Mouse (Mus musculus) small intestine, adult 2 months (tissue): Measurements from ENCODE around the gene Csnk1g2. TPM values are rescaled to one million over a fixed set of nuclear protein-coding genes. Genes with fewer than 3 reads are reported as not detected.

Experiments used
- H3K27ac ChIP-seq: fragments of 200-500 bp; 2 replicates; pipeline ENCODE4 v1.5.1; 2012; ENCODE audit warnings: low read depth, low read length, control low read depth, inconsistent platforms; ENCODE audit not compliant: insufficient read depth
- H3K27me3 ChIP-seq: fragments of 200-500 bp; 2 replicates; pipeline ENCODE4 v1.6.1; 2012; ENCODE audit warnings: mild to moderate bottlenecking, moderate library complexity, low read length, inconsistent platforms; ENCODE audit not compliant: control insufficient read depth, insufficient read depth
- H3K36me3 ChIP-seq: fragments of 200-500 bp; 2 replicates; pipeline ENCODE4 v1.6.1; 2012; ENCODE audit warnings: mild to moderate bottlenecking, low read length, control low read depth, inconsistent platforms; ENCODE audit not compliant: control insufficient read depth, insufficient read depth
- H3K4me1 ChIP-seq: fragments of 200-500 bp; 2 replicates; pipeline ENCODE4 v1.6.1; 2012; ENCODE audit warnings: low read length, inconsistent platforms, mixed read lengths; ENCODE audit not compliant: control insufficient read depth, insufficient read depth, insufficient read length
- H3K4me3 ChIP-seq: fragments of 200-500 bp; 2 replicates; pipeline ENCODE4 v1.5.1; 2012; ENCODE audit warnings: low read depth, mild to moderate bottlenecking, control low read depth, inconsistent platforms, low read length, moderate library complexity
- CTCF ChIP-seq: fragments of 200-500 bp; IDR thresholded peaks from 2 replicates; pipeline ENCODE4 v1.5.1; 2012; ENCODE audit warnings: low read depth, mild to moderate bottlenecking, control low read depth, inconsistent platforms, low read length, moderate library complexity, mixed read lengths; ENCODE audit not compliant: insufficient replicate concordance, insufficient read length; ENCODE audit errors: extremely low read depth
- POLR2A ChIP-seq: fragments of 200-500 bp; IDR thresholded peaks from 2 replicates; pipeline ENCODE4 v1.6.1; 2012; ENCODE audit warnings: low read depth, mild to moderate bottlenecking, control low read depth, inconsistent platforms, low read length, moderate library complexity
- WGBS: fragments of 180-500 bp; shearing (Covaris S2); methylation state at CpG from one replicate; pipeline ENCODE4 v1.1.7; 2018; 5-methylcytosine and 5-hydroxymethylcytosine counted together
- polyA plus RNA-seq: library from polyadenylated mRNA; depleted of rRNA; stranded (reverse); fragments of >200 nt; gene quantifications from 2 replicates; pipeline ENCODE4 v1.2.3, GENCODE M21; 2012

Csnk1g2 gene
- polyA plus RNA-seq, 1 experiment = 266 TPM

DNA sequence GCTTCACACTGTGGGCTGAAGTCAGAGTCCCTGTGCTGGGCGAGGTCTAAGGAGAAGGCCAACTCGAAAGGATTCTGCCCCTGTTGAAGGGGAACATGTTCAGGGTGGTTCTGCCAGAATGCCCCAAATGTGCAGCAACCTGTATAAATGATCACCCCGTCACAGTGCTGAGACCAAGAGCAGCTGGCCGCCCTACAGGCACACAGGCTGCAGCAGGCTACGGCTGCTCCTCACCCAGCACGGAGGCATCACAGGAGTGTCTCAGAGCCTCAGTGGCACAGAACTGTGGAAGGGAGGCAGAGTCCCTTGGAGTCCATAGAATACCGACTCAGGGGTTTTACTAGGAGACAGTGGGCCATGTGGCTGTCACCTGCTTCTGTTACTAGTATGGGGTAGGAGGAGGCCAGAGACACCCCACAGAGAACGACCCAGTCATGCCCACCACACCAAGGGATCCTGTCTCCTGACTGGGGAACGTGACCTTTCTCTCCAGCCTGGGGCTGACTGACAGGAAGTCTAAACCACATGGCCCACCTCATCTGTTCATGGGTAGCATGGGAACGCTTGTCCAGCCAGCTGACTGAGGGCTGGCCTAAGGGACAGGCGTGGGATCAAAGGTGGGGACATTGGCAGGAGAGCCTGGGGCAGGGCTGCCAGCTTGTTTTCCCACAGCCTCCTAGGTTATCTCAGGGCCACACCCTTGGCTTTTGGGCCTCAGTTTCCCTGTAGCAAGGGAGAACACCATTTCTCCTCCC is 49.5 kb downstream of the Csnk1g2 start:
- Histone ChIP-seq H3K27ac (no peak overlapping the region), H3K36me3 (peaks cover 46% of the 10 kb centered on the region), H3K4me1 (peaks cover 50% of the 10 kb centered on the region)

DNA sequence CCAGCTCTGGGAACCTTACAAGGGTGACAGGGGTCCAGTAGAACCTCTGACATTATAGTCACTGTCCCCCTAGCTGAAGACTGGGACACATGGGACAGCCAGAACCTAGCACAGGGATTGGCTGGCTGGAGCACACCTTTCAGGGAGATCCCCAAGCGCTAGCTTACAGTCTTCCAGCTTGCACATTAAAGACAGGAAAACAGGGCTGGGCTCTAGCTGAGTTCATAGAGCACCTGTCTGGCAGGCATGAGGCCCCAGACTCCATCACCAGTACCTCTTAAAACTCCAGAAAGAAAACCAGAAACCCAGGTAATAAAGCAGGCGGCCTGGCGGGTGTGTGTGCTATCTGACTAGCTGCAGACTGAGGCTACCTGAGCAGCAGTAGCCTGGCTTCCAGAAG is 51.1 kb downstream of the Csnk1g2 start:
- Histone ChIP-seq H3K4me3 (peak overlapping the region; percentile 85), H3K4me1 (peaks cover 62% of the 10 kb centered on the region), H3K36me3 (peaks cover 32% of the 10 kb centered on the region), H3K27ac (no peak overlapping the region), H3K27me3 (no peaks in the 10 kb centered on the region)
- no peak for TF ChIP-seq CTCF
- no peak for TF ChIP-seq POLR2A
- WGBS = 43% methylated on average over 3 of the region's 3 CpGs

More for the DNA sequence above, 49.5 kb downstream of the Csnk1g2 start:
- WGBS = 77% methylated on average over 11 of the region's 11 CpGs
- no peak for TF ChIP-seq CTCF
- no peak for TF ChIP-seq POLR2A
- Histone ChIP-seq H3K27me3 (no peaks in the 10 kb centered on the region), H3K4me3 (no peak overlapping the region)

DNA sequence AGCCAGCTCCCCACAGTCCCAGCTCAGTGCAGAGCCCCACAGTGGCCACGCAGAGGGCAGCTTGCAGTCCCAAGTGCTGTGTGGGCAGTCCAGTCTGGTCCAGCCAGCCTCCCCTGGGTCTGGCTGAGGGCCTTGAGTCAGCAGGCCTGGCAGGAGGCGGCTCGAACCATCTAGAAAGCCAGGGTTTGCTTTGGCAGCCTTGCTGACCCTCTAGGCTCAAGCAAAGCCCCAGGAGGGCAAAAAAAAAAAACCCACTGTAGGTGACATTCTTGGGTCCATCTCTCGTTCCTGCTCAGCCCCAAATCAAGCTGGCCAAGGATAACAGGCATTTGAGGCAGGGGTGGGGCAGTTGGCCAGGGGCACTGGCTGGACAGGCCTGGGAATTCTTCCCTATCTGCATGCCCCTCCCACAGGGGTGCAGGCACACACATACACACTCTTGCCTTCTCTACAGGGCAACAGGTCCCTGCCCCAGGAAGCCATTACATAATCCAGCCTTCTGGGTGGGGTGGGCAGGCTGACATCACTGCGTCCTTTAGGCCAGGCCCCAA is 51.6 kb downstream of the Csnk1g2 start:
- Histone ChIP-seq H3K36me3 (peaks cover 26% of the 10 kb centered on the region), H3K4me3 (peak overlapping the region; percentile 85), H3K27me3 (no peaks in the 10 kb centered on the region), H3K27ac (peak overlapping the region; percentile 36), H3K4me1 (peaks cover 61% of the 10 kb centered on the region)
- no peak for TF ChIP-seq POLR2A
- 9% methylated on average over 5 of the region's 5 CpGs for WGBS

DNA sequence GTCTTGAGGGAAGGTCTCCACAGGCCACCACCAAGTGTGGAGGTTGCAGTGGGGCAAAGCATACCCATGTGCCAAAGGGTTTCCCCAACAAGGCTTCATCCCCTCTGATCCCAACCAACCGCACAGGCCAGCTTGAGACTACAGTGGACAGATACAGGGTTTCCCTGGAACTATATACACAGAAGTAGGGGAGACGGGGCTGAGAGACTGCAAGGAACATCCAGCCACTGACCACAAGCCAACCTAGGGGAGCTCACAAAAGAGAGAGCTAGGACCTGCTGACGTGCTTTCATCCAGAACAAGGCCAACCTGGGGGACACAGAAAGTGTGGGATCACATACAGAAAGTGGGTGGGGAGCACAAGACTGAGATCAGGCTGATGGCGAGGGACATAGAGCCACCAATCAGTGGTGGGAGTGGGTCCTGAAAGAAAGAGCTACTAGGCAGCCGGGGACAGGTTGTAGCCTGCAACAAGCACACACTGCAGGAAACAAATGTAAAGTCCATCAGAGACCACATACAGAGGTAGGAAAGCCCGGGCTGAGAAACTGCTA is 52.3 kb downstream of the Csnk1g2 start:
- H3K36me3 ChIP-seq = peaks cover 19% of the 10 kb centered on the region
- TF ChIP-seq CTCF (no peak), POLR2A (no peak)
- WGBS = 2% methylated on average over 6 of the region's 6 CpGs
- peak overlapping the region; percentile 36 for H3K27ac ChIP-seq
- H3K27me3 ChIP-seq = no peaks in the 10 kb centered on the region
- H3K4me3 ChIP-seq = peak overlapping the region; percentile 85
- H3K4me1 ChIP-seq = peaks cover 59% of the 10 kb centered on the region

DNA sequence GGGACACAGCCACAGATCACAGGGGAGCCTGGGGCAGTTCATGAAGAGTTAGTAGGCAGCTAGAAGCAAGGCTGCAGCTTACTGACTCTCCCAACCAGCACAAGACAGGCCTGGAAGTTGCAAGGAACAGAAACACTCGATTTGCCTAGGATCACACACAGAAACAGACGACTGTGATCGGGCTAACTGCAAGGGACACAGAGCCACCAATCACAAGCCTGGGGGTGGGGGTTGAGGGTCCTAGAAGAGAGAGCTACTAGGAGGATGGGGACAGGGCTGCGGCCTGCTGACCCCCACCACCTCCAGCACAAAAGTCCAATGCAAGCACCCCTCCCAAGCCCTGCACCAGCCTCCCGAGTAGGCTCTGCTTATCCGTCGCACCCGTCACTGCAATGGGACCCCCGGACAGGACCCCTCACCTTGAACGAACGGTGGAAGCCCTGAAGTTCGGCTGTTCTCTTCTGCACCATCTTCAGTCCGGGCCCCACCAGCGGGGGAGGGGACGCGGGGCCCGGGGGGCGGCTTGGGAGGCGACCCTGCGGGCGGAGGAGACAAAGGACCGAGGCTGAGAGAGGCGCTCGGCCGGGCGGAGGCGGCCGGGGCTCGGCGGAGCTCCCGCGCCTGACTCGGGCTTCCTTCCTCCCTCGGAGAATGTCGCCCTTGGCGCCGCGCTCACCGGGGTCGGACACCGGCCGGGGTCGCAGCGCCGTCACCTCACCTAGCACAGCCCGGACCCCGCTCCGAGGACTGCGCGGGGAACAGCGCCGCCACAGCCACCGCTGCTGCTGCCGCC is 53.0 kb downstream of the Csnk1g2 start:
- peak overlapping the region; percentile 85 for H3K4me3 ChIP-seq
- H3K27me3 ChIP-seq = no peaks in the 10 kb centered on the region
- peak overlapping the region; percentile 36 for H3K27ac ChIP-seq
- WGBS = 1% methylated on average over 41 of the region's 54 CpGs
- H3K4me1 ChIP-seq = peaks cover 56% of the 10 kb centered on the region
- H3K36me3 ChIP-seq = peaks cover 13% of the 10 kb centered on the region
- TF ChIP-seq POLR2A (no peak), CTCF (no peak)

DNA sequence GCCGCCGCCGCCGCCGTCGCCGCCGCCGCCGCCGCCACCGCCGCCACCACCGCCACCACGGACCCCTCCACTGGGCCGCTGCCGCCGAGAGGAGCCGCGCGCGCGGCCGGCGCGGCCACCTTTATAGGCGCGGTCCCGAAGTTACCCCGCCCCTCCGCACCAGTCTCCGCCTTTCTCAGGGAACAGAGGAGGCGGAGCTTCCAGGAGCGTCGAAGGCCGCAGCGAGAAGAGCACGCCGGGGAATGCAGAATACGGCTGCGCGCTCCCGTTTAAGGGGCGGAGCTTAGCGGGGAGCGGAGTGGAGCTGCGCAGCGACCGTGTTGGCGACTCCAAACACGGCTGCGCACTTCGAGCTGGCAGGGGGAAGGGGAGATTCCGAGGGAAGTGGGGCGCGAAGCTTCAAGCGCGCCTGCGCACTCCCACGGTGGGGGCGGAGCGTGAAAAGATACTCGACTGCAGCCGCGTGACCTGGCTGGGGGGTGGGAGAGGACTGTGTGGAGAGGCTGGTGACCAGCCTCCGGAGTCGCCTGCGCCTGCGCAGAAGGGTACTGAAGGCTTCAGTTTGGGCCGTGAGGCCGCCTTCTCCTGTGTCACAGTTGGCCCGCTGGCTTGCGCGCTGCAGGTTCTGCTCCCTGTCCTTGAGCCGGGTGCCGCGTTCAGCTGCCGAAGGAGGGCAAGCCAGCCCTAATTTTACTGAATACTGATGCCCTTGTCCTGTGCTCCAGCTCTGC is 53.7 kb downstream of the Csnk1g2 start:
- peaks cover 56% of the 10 kb centered on the region for H3K4me1 ChIP-seq
- H3K36me3 ChIP-seq = peaks cover 6% of the 10 kb centered on the region; the same call in 1 of the 2 replicates
- no peak for TF ChIP-seq CTCF
- peak; percentile 99 for TF ChIP-seq POLR2A
- WGBS = under 1% methylated on average over 55 of the region's 78 CpGs
- no peaks in the 10 kb centered on the region for H3K27me3 ChIP-seq
- peak overlapping the region; percentile 98 for H3K27ac ChIP-seq
- peak overlapping the region; percentile 85 for H3K4me3 ChIP-seq
